Mouse (Mus musculus): ENCODE measurements around the gene Sv2a.
"Not testable (repeated sequence)": the region's sequence is repeated elsewhere in the genome, so short reads cannot be mapped to it uniquely, and the experiment has no call there.

Sv2a gene

GRCm38 (mm10) chr3:96220131-96220764 is 39.3 kb downstream of the Sv2a start:
- in situ Hi-C loops (cut with MboI; ENCODE audit: unreplicated experiment in 2 of 2): not testable (repeated sequence)

- in situ Hi-C loops (cut with MboI; ENCODE audit: unreplicated experiment in 2 of 2): no loop called here
These were observed 40.1 kb downstream of the Sv2a start, which contains the start of the genes Hist2h2ac and Hist2h2be for GRCm38 (mm10) chr3:96220765-96221639. Gene Hist2h2ac, minus strand, starts transcription at chr3:96220880. Gene Hist2h2be, plus strand, starts transcription at chr3:96221119.

GRCm38 (mm10) chr3:96221640-96222038 is 40.7 kb downstream of the Sv2a start:
- in situ Hi-C loops (cut with MboI; ENCODE audit: unreplicated experiment in 2 of 2): no loop called here

GRCm38 (mm10) chr3:96222774-96223173 is 41.8 kb downstream of the Sv2a start:
- in situ Hi-C loops (cut with MboI; ENCODE audit: unreplicated experiment in 2 of 2): no loop called here

- in situ Hi-C loops (cut with MboI; ENCODE audit: unreplicated experiment in 2 of 2): loop anchor here in 1 of 2 experiments (5.0 kb wide), 1 partner anchor 42 kb away; the partner anchor contains the start of genes Hist2h2bb and Hist2h3b
These were observed 44.5 kb downstream of the Sv2a start for GRCm38 (mm10) chr3:96225421-96225820.

GRCm38 (mm10) chr3:96226695-96227648 is 46.0 kb downstream of the Sv2a start:
- in situ Hi-C loops (cut with MboI; ENCODE audit: unreplicated experiment in 2 of 2): loop anchor here in 1 of 2 experiments (5.0 kb wide), 1 partner anchor 40 kb away; the partner anchor contains the start of genes Hist2h2bb and Hist2h3b

GRCm38 (mm10) chr3:96228828-96229227 is 47.9 kb downstream of the Sv2a start:
- in situ Hi-C loops (cut with MboI; ENCODE audit: unreplicated experiment in 2 of 2): loop anchor here in 1 of 2 experiments (5.0 kb wide), 1 partner anchor 38 kb away; the partner anchor contains the start of genes Hist2h2bb and Hist2h3b

GRCm38 (mm10) chr3:96230404-96230803 is 49.5 kb downstream of the Sv2a start:
- in situ Hi-C loops (cut with MboI; ENCODE audit: unreplicated experiment in 2 of 2): no loop called here

- in situ Hi-C loops (cut with MboI; ENCODE audit: unreplicated experiment in 2 of 2): no loop called here
These were observed 50.2 kb downstream of the Sv2a start for GRCm38 (mm10) chr3:96230910-96231757.

- in situ Hi-C loops (cut with MboI; ENCODE audit: unreplicated experiment in 2 of 2): no loop called here
These were observed 50.8 kb downstream of the Sv2a start for GRCm38 (mm10) chr3:96231758-96232120.

- in situ Hi-C loops (cut with MboI; ENCODE audit: unreplicated experiment in 2 of 2): no loop called here
These were observed 54.0 kb downstream of the Sv2a start for GRCm38 (mm10) chr3:96234914-96235313.

GRCm38 (mm10) chr3:96235836-96236235 is 54.9 kb downstream of the Sv2a start:
- in situ Hi-C loops (cut with MboI; ENCODE audit: unreplicated experiment in 2 of 2): no loop called here

- in situ Hi-C loops (cut with MboI; ENCODE audit: unreplicated experiment in 2 of 2): no loop called here
These were observed 55.9 kb downstream of the Sv2a start for GRCm38 (mm10) chr3:96236834-96237334.

GRCm38 (mm10) chr3:96237335-96237903 is 56.5 kb downstream of the Sv2a start:
- in situ Hi-C loops (cut with MboI; ENCODE audit: unreplicated experiment in 2 of 2): no loop called here

GRCm38 (mm10) chr3:96237904-96238511 is 57.1 kb downstream of the Sv2a start:
- in situ Hi-C loops (cut with MboI; ENCODE audit: unreplicated experiment in 2 of 2): no loop called here

GRCm38 (mm10) chr3:96238954-96239793 is 58.2 kb downstream of the Sv2a start, which contains the start of gene Hist2h3c2:
Gene Hist2h3c2, minus strand, starts transcription at chr3:96239127.
- in situ Hi-C loops (cut with MboI; ENCODE audit: unreplicated experiment in 2 of 2): not testable (repeated sequence)

- in situ Hi-C loops (cut with MboI; ENCODE audit: unreplicated experiment in 2 of 2): not testable (repeated sequence)
These were observed 59.2 kb downstream of the Sv2a start, which contains the start of gene Hist2h2aa2 for GRCm38 (mm10) chr3:96239949-96240798. Gene Hist2h2aa2, minus strand, starts transcription at chr3:96240276.

Measured in v-Abl transformed pro-B cells (cell line).